Mouse (Mus musculus) midbrain, embryonic 14.5 days (tissue): ENCODE measurements around the gene Msrb1. TPM values are rescaled to one million over a fixed set of nuclear protein-coding genes. Genes with fewer than 3 reads are reported as not detected.
A peak's percentile ranks its signal among the peaks of the same experiment; 100 is the strongest.

Experiments
- ATAC-seq: fragments of 200-750 bp; cut with Nextera tagmentation; 2 replicates; pipeline ENCODE4 v1.8.0; 2017; ENCODE audit warnings: moderate number of reproducible peaks, moderate library complexity; ENCODE audit not compliant: low FRiP score, low TSS enrichment
- DNase-seq: peaks from one replicate; pipeline ENCODE4 v3.0.0-alpha.2; 2015
- H3K27ac ChIP-seq: fragments of 300-500 bp; sonication (generic); replicated peaks from 2 replicates; pipeline ENCODE4 v1.5.1; 2014; ENCODE audit warnings: mild to moderate bottlenecking, low read depth, low read length, moderate library complexity
- H3K27me3 ChIP-seq: fragments of 300-500 bp; sonication (generic); 2 replicates; pipeline ENCODE4 v1.6.1; 2014; ENCODE audit warnings: low read length, control low read depth, mixed read lengths; ENCODE audit not compliant: control insufficient read depth, insufficient read depth
- H3K36me3 ChIP-seq: fragments of 300-500 bp; sonication (generic); 2 replicates; pipeline ENCODE4 v1.6.1; 2014; ENCODE audit warnings: low read length, control low read depth; ENCODE audit not compliant: control insufficient read depth, insufficient read depth
- H3K4me1 ChIP-seq: fragments of 300-500 bp; sonication (generic); 2 replicates; pipeline ENCODE4 v1.6.1; 2014; ENCODE audit warnings: mild to moderate bottlenecking, antibody characterized with exemption, low read length, control low read depth; ENCODE audit not compliant: control insufficient read depth, insufficient read depth
- H3K4me2 ChIP-seq: fragments of 300-500 bp; sonication (generic); 2 replicates; pipeline ENCODE4 v1.6.1; 2014; ENCODE audit warnings: mild to moderate bottlenecking, low read length, moderate library complexity
- H3K4me3 ChIP-seq: fragments of 300-500 bp; sonication (generic); replicated peaks from 2 replicates; pipeline ENCODE4 v1.5.1; 2014; ENCODE audit warnings: low read depth, low read length
- H3K9ac ChIP-seq: fragments of 300-500 bp; sonication (generic); replicated peaks from 2 replicates; pipeline ENCODE4 v1.6.1; 2014; ENCODE audit warnings: mild to moderate bottlenecking, low read length, moderate library complexity
- H3K9me3 ChIP-seq: fragments of 300-500 bp; sonication (generic); 2 replicates; pipeline ENCODE4 v1.6.1; 2016; ENCODE audit warnings: low read length, control low read depth, mixed read lengths; ENCODE audit not compliant: control insufficient read depth
- WGBS: fragments of 180-500 bp; shearing (Covaris S2); extraction: QIAGEN DNeasy Blood & Tissue Kit; methylation state at CpG from one replicate; pipeline ENCODE4 v1.1.7; 2014; 5-methylcytosine and 5-hydroxymethylcytosine counted together
- polyA plus RNA-seq: library from polyadenylated mRNA; unstranded; fragments of >200 nt; fragmentation: Nextera tagmentation; extraction: Ambion mirVana; gene quantifications from 2 replicates; pipeline ENCODE4 v1.2.1, GENCODE M21; 2014

The Msrb1 gene
- polyA plus RNA-seq, 1 experiment from 2014 or later: 20.1 TPM

DNA sequence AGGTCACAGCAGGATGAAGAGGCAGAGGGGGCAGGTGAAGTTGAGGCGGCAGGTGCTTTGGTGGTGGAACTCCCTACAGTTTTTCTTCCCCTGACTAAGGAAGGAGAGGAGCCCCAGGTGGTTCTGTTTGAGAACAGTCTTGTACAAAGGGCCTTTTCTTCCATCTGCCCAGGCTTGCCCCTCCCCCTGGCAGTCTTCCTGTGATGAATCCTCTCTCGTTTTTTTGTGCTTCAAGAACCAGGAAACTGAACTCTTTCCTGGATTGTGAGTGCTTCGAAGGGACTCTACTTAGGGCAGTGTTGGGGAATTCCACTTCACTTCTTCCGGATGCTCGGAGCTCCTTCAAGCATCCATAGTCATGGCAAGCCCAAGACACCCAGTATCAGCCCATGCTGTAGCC is 38.5 kb upstream of the Msrb1 start:
- H3K27ac ChIP-seq: no peak overlapping the region
- H3K4me1 ChIP-seq: peaks cover 14% of the 10 kb centered on the region; the same call in 1 of the 2 replicates
- H3K36me3 ChIP-seq: peaks cover 42% of the 10 kb centered on the region
- no peak for ATAC-seq
- no peaks in the 10 kb centered on the region for H3K27me3 ChIP-seq
- WGBS: 20% methylated on average over 5 of the region's 5 CpGs
- H3K9me3 ChIP-seq: no peaks in the 10 kb centered on the region
- no peak for DNase-seq
- H3K4me3 ChIP-seq: no peak overlapping the region
- H3K4me2 ChIP-seq: no peak overlapping the region
- no peak overlapping the region for H3K9ac ChIP-seq

DNA sequence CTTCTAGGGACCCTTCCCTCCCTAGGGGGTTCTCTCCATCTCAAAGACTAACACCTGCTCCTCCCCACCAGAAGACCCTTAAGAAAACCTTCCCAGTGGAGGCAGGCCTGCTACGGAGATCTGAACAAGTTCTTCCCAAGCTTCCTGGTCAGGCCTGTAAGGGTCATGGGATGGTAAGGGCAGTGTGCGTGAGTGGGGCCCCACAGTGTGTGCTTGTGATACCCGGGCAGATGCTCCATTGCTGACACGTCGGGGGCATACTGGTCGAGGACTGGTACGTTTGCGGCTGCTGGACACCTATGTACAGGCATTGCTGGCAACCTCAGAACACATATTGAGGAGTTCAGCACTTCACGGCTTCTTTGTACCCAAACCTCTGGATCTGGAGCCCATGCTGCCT is 37.7 kb upstream of the Msrb1 start:
- peaks cover 42% of the 10 kb centered on the region for H3K36me3 ChIP-seq
- H3K4me3 ChIP-seq: no peak overlapping the region
- H3K4me2 ChIP-seq: no peak overlapping the region
- peaks cover 14% of the 10 kb centered on the region; the same call in 1 of the 2 replicates for H3K4me1 ChIP-seq
- ATAC-seq (no peak), DNase-seq (no peak)
- WGBS: 67% methylated on average over 9 of the region's 9 CpGs
- no peak overlapping the region for H3K9ac ChIP-seq
- H3K9me3 ChIP-seq: no peaks in the 10 kb centered on the region
- H3K27me3 ChIP-seq: no peaks in the 10 kb centered on the region
- no peak overlapping the region for H3K27ac ChIP-seq

DNA sequence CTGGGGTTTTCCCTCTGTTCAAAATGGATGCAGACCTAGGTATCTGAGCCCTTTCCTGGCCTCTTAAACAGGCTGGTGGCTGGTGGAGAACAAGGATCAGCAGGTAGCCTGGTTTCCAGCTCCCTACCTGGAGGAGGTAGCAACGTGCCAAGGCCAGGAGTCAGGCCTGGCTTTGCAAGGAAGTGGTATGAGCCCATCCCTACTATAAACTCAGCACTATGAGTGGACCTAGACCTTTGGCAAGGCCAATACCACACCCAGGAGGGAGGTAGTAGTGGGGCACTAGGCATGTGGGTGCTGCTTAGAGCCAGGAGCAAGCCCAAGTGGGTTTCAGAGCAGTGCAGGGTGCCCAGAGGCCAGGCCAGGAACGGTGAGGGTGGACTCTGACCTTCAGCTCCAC is 37.0 kb upstream of the Msrb1 start:
- ATAC-seq (no peak), DNase-seq (no peak)
- no peak overlapping the region for H3K9ac ChIP-seq
- peaks cover 49% of the 10 kb centered on the region for H3K36me3 ChIP-seq
- peaks cover 14% of the 10 kb centered on the region; the same call in 1 of the 2 replicates for H3K4me1 ChIP-seq
- no peak overlapping the region for H3K4me3 ChIP-seq
- no peaks in the 10 kb centered on the region for H3K9me3 ChIP-seq
- H3K4me2 ChIP-seq: no peak overlapping the region
- no peak overlapping the region for H3K27ac ChIP-seq
- no peaks in the 10 kb centered on the region for H3K27me3 ChIP-seq
- 71% methylated on average over 2 of the region's 2 CpGs for WGBS

DNA sequence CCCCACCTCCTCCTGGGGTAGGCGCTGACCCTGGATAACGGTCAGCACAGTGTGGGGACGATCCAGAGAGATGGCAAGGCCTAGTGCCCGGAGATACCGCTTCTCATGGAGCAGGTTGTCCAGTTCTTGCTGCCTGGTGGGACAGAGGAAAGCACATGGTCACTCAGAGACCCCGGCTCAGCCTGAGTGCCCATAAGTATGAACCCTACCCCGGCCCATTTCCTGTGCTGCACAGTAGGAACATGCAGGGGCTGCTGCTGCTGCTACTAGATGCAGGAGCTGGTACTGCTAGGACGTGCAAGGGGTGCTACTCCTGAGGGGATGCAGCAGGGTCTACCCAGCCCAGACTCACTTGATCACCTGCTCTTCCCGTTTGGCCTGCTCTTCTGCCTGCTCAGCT is 35.2 kb upstream of the Msrb1 start:
- Histone ChIP-seq H3K4me3 (no peak overlapping the region), H3K27me3 (no peaks in the 10 kb centered on the region), H3K9ac (0 out of 2 replicates have a peak overlapping the region, but pooled peaks have one; percentile 3), H3K36me3 (peaks cover 60% of the 10 kb centered on the region), H3K4me1 (peaks cover 9% of the 10 kb centered on the region; the same call in 1 of the 2 replicates), H3K9me3 (no peaks in the 10 kb centered on the region), H3K27ac (no peak overlapping the region), H3K4me2 (no peak overlapping the region)
- WGBS: 93% methylated on average over 9 of the region's 9 CpGs
- no peak for DNase-seq
- ATAC-seq: no peak

DNA sequence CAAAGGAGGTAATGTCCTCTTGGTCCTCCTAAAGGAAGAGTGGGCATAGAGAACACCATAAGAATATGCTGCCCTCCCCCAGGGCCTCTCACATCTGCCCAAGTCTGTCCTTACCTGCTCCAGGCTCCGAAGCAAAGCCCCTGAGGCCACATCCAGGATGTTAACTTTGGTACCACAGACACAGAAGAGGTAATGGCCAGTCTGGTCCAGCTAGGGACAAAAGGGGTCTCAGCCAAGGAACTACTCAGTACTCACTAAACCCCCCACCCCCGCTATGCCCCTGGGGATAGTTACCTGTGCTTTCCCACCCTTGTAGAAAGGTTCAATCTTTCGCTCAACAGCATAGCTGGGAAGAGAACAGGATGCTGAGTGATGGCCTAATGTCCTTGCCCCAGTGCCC is 30.6 kb upstream of the Msrb1 start:
- Histone ChIP-seq H3K9ac (no peak overlapping the region), H3K4me1 (peaks cover 10% of the 10 kb centered on the region; the same call in 1 of the 2 replicates), H3K27ac (no peak overlapping the region), H3K36me3 (peaks cover 42% of the 10 kb centered on the region), H3K9me3 (no peaks in the 10 kb centered on the region), H3K4me3 (no peak overlapping the region), H3K4me2 (no peak overlapping the region), H3K27me3 (no peaks in the 10 kb centered on the region)
- ATAC-seq (no peak), DNase-seq (no peak)
- WGBS: 95% methylated on average over 3 of the region's 3 CpGs

DNA sequence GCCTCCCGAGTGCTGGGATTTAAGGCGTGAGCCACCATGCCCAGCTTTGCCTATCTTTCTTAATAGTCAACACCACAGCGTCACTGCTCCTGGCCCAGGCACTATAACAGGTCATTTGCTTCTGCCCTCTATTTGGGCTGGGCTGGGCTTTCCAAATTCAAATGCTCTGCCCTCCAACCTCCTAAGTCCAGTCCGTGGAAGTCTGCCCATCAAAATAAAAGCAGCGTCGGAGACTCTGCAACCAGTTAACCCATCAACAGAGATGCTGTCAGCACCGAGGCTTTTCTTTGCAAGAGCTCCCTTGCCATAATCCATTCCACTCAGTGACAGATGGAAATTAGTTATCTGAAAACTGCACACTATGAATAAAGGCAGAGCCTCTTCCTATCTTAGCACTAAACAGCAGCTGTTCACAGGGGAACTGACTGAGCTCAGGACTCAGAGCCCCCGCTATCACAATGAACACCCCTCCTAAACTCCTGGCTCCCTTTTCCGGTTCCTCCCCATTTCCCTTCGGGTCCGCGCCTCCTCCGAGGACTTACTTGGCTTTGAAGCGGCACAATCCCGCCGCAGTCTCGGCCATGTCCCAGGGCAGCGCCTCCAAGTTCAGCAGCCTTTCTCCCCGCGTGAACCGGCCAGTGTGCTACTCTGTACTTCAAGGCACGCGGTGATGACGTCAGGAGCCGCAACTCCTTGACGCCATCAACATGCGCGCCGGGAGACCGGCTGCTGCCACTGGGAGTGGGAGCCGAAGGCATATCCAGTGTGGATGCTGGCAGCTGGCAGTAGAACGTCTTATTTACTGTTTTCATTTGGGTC is 29.3 kb upstream of the Msrb1 start, which contains the start of gene Tbl3:
Gene Tbl3, minus strand, starts transcription at position 679 of the 819 bp plus-strand sequence.
- peak; percentile 98 for DNase-seq
- no peaks in the 10 kb centered on the region for H3K27me3 ChIP-seq
- H3K9me3 ChIP-seq: no peaks in the 10 kb centered on the region
- WGBS: 4% methylated on average over 32 of the region's 32 CpGs
- ATAC-seq: peak; percentile 87
- peaks cover 29% of the 10 kb centered on the region for H3K36me3 ChIP-seq
- H3K4me1 ChIP-seq: peaks cover 10% of the 10 kb centered on the region; the same call in 1 of the 2 replicates
- H3K4me3 ChIP-seq: peak within 1 kb of the TSS; percentile 68
- H3K27ac ChIP-seq: peak within 1 kb of the TSS; percentile 77
- peak within 1 kb of the TSS; percentile 58 for H3K9ac ChIP-seq
- H3K4me2 ChIP-seq: peak within 1 kb of the TSS; percentile 77

DNA sequence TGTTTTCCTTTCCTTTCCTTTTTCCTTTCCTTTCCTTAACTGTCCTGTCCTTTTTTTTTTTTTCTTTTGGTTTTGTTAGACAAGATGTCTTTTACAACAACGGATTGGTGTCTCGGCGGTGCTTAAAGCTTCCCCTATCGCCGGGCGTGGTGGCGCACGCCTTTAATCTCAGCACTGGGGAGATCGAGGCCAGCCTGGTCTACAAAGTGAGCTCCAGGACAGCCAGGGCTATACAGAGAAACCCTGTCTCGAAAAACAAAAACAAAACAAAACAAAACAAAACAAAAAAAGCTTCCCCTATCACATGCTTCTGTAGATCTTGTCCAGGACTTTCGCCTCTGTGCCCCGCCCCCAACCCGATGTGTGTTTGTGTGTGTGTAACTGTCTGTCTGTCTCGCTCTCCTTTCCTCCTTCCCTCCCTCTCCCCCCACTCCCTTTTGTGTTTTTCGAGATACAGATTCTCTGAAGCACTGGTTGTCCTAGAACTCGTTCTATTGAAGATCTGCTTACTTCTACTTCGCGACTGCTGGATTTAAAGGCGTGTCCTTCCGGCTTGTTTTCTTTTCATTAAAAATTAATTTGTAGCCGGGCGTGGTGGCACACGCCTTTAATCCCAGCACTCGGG is 28.5 kb upstream of the Msrb1 start:
- no peaks in the 10 kb centered on the region for H3K27me3 ChIP-seq

DNA sequence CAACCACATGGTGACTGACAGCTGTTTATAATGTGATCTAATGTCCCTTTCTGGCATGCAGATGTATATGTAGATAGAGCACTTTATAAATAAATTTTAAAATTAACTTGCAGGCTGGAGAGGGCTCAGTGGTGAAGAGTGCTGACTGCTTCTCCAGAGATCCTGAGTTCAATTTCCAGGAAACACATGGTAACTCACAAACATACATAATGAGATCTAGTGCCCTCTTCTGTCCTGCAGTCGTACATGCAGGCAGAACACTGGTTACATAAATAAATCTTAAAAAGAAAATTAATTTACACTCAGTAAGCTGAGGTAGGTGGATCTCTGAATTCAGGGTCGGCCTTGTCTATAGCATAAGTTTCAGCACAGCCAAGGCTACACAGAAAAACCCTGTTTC is 27.8 kb upstream of the Msrb1 start:
- 27% methylated on average over 2 of the region's 2 CpGs for WGBS
- peaks cover 10% of the 10 kb centered on the region; the same call in 1 of the 2 replicates for H3K4me1 ChIP-seq
- no peak overlapping the region for H3K9ac ChIP-seq
- DNase-seq (peak; percentile 52), ATAC-seq (no peak)
- peaks cover 19% of the 10 kb centered on the region for H3K36me3 ChIP-seq
- H3K27ac ChIP-seq: no peak overlapping the region
- no peaks in the 10 kb centered on the region for H3K27me3 ChIP-seq
- H3K4me2 ChIP-seq: no peak overlapping the region
- no peak overlapping the region for H3K4me3 ChIP-seq
- no peaks in the 10 kb centered on the region for H3K9me3 ChIP-seq

More for the DNA sequence above, 28.5 kb upstream of the Msrb1 start:
- H3K4me1 ChIP-seq: peaks cover 10% of the 10 kb centered on the region; the same call in 1 of the 2 replicates
- peak overlapping the region; percentile 77 for H3K27ac ChIP-seq
- H3K36me3 ChIP-seq: peaks cover 24% of the 10 kb centered on the region
- 5% methylated on average over 24 of the region's 24 CpGs for WGBS
- H3K4me3 ChIP-seq: peak overlapping the region; percentile 68
- peak overlapping the region; percentile 77 for H3K4me2 ChIP-seq
- no peaks in the 10 kb centered on the region for H3K9me3 ChIP-seq
- ATAC-seq (no peak; the same call in 1 of the 2 replicates), DNase-seq (peak; percentile 28)
- H3K9ac ChIP-seq: peak overlapping the region; percentile 58
